Mouse (Mus musculus) brain, embryonic 18.5 days (tissue): ENCODE results near the gene Cym.
A peak's percentile ranks its signal among the peaks of the same experiment; 100 is the strongest.

Experiments used
- DNase-seq: peaks from one replicate; pipeline ENCODE4 v3.0.0-alpha.2; 2012; ENCODE audit warnings: low read depth, low spot score

Gene Cym

GRCm38 (mm10) chr3:107225820-107226219 is 4.3 kb upstream of the Cym start:
- DNase-seq, result no peak

- no peak for DNase-seq
These were observed 1.7 kb upstream of the Cym start for GRCm38 (mm10) chr3:107223230-107223629.

- DNase-seq, result no peak
These were observed 3.0 kb downstream of the Cym start for GRCm38 (mm10) chr3:107218572-107218971.

GRCm38 (mm10) chr3:107217101-107217480 is 4.4 kb downstream of the Cym start:
- DNase-seq, result no peak

- DNase-seq, result no peak
These were observed 5.0 kb downstream of the Cym start for GRCm38 (mm10) chr3:107216400-107217100.

- no peak for DNase-seq
These were observed 6.9 kb downstream of the Cym start for GRCm38 (mm10) chr3:107214606-107215005.

- no peak for DNase-seq
These were observed 13.8 kb downstream of the Cym start for GRCm38 (mm10) chr3:107207625-107208253.

GRCm38 (mm10) chr3:107206490-107207150 is 14.9 kb downstream of the Cym start:
- no peak for DNase-seq

GRCm38 (mm10) chr3:107205994-107206393 is 15.5 kb downstream of the Cym start:
- no peak for DNase-seq

- no peak for DNase-seq
These were observed 16.4 kb downstream of the Cym start for GRCm38 (mm10) chr3:107205170-107205569.

- no peak for DNase-seq
These were observed 17.1 kb downstream of the Cym start for GRCm38 (mm10) chr3:107204413-107204812.

GRCm38 (mm10) chr3:107201310-107202180 is 20.0 kb downstream of the Cym start:
- no peak for DNase-seq

GRCm38 (mm10) chr3:107188226-107188899 is 33.2 kb downstream of the Cym start:
- peak; percentile 52 for DNase-seq

GRCm38 (mm10) chr3:107187022-107187421 is 34.5 kb downstream of the Cym start:
- no peak for DNase-seq

- no peak for DNase-seq
These were observed 35.9 kb downstream of the Cym start for GRCm38 (mm10) chr3:107185597-107185996.

- no peak for DNase-seq
These were observed 38.4 kb downstream of the Cym start for GRCm38 (mm10) chr3:107183178-107183577.

GRCm38 (mm10) chr3:107182756-107183155 is 38.8 kb downstream of the Cym start, which contains the start of gene Kcna10:
Gene Kcna10, plus strand, starts transcription at chr3:107183056.
- DNase-seq, result no peak

GRCm38 (mm10) chr3:107180860-107181259 is 40.7 kb downstream of the Cym start:
- DNase-seq, result no peak

- DNase-seq, result no peak
These were observed 45.0 kb downstream of the Cym start for GRCm38 (mm10) chr3:107176501-107176900.

GRCm38 (mm10) chr3:107175486-107175885 is 46.0 kb downstream of the Cym start:
- no peak for DNase-seq

GRCm38 (mm10) chr3:107172556-107172955 is 49.0 kb downstream of the Cym start:
- no peak for DNase-seq
